Mouse (Mus musculus) liver, embryonic 11.5 days (tissue): ENCODE measurements at regions not wholly inside any gene's neighbourhood (a gene's known extent, or its start where the extent isn't known, plus 50 kb on each side); places are given as distances from the start of the nearest gene placed in this dataset.

Experiments
- ATAC-seq: fragments of 200-750 bp; cut with Nextera tagmentation; replicated peaks from 2 replicates; pipeline ENCODE4 v1.8.0; 2017; ENCODE audit warnings: moderate number of reproducible peaks, mild to moderate bottlenecking, moderate TSS enrichment, moderate library complexity; ENCODE audit not compliant: low FRiP score
- DNase-seq: peaks from one replicate; pipeline ENCODE4 v3.0.0-alpha.2; 2017; ENCODE audit warnings: low spot score
- H3K27ac ChIP-seq: fragments of 300-500 bp; sonication (generic); 2 replicates; pipeline ENCODE4 v1.5.1; 2014; ENCODE audit warnings: mild to moderate bottlenecking, low read depth, low read length, control low read depth
- H3K27me3 ChIP-seq: fragments of 300-500 bp; sonication (generic); replicated peaks from 2 replicates; pipeline ENCODE4 v1.6.1; 2014; ENCODE audit warnings: low read length, mixed read lengths; ENCODE audit not compliant: control insufficient read depth, insufficient read depth
- H3K36me3 ChIP-seq: fragments of 300-500 bp; sonication (generic); 2 replicates; pipeline ENCODE4 v1.6.1; 2014; ENCODE audit warnings: mild to moderate bottlenecking, low read length, moderate library complexity, mixed read lengths; ENCODE audit not compliant: control insufficient read depth, insufficient read depth
- H3K4me1 ChIP-seq: fragments of 300-500 bp; sonication (generic); replicated peaks from 2 replicates; pipeline ENCODE4 v1.6.1; 2014; ENCODE audit warnings: low read length, mixed read lengths; ENCODE audit not compliant: control insufficient read depth, insufficient read depth
- H3K4me2 ChIP-seq: fragments of 300-500 bp; sonication (generic); 2 replicates; pipeline ENCODE4 v1.6.1; 2014; ENCODE audit warnings: mild to moderate bottlenecking, control low read depth, moderate library complexity
- H3K4me3 ChIP-seq: fragments of 300-500 bp; sonication (generic); 2 replicates; pipeline ENCODE4 v1.5.1; 2014; ENCODE audit warnings: low read depth, low read length, control low read depth
- H3K9ac ChIP-seq: fragments of 300-500 bp; sonication (generic); 2 replicates; pipeline ENCODE4 v1.6.1; 2014; ENCODE audit warnings: low read depth, low read length, control low read depth
- H3K9me3 ChIP-seq: fragments of 300-500 bp; sonication (generic); 2 replicates; pipeline ENCODE4 v1.6.1; 2016; ENCODE audit warnings: low read length, inconsistent platforms, mixed read lengths; ENCODE audit not compliant: control insufficient read depth
- WGBS: fragments of 180-500 bp; shearing (Covaris S2); extraction: QIAGEN DNeasy Blood & Tissue Kit; methylation state at CpG from one replicate; pipeline ENCODE4 v1.1.7; 2014; 5-methylcytosine and 5-hydroxymethylcytosine counted together

- Histone ChIP-seq H3K4me1 (no peaks in the 10 kb centered on the region), H3K36me3 (no peaks in the 10 kb centered on the region), H3K4me3 (no peak overlapping the region), H3K27ac (no peak overlapping the region), H3K9me3 (no peaks in the 10 kb centered on the region), H3K27me3 (no peaks in the 10 kb centered on the region), H3K4me2 (no peak overlapping the region), H3K9ac (no peak overlapping the region)
- WGBS, result 71% methylated on average over 6 of the region's 6 CpGs
- DNase-seq (no peak), ATAC-seq (no peak)
Measured at GRCm38 (mm10) chr7:124957329-124957728, 487.1 kb upstream of the Kdm8 start.

GRCm38 (mm10) chr7:124974870-124975488, 469.5 kb upstream of the Kdm8 start:
- no peak overlapping the region for H3K27ac ChIP-seq
- H3K4me2 ChIP-seq, result no peak overlapping the region
- H3K9ac ChIP-seq, result no peak overlapping the region
- no peaks in the 10 kb centered on the region for H3K36me3 ChIP-seq
- no peaks in the 10 kb centered on the region for H3K27me3 ChIP-seq
- no peaks in the 10 kb centered on the region for H3K4me1 ChIP-seq
- no peak overlapping the region for H3K4me3 ChIP-seq
- H3K9me3 ChIP-seq, result no peaks in the 10 kb centered on the region
- 67% methylated on average over 5 of the region's 5 CpGs for WGBS
- ATAC-seq, result no peak
- no peak for DNase-seq

- DNase-seq, result no peak
- no peak overlapping the region for H3K4me2 ChIP-seq
- no peak overlapping the region for H3K27ac ChIP-seq
- no peaks in the 10 kb centered on the region for H3K27me3 ChIP-seq
- H3K9me3 ChIP-seq, result no peaks in the 10 kb centered on the region; the same call in 1 of the 2 replicates
- H3K9ac ChIP-seq, result no peak overlapping the region
- whole genome bisulfite sequencing, result 68% methylated on average over 5 of the region's 5 CpGs
- no peak for ATAC-seq
- H3K36me3 ChIP-seq, result no peaks in the 10 kb centered on the region
- H3K4me1 ChIP-seq, result no peaks in the 10 kb centered on the region
- H3K4me3 ChIP-seq, result no peak overlapping the region
Measured at GRCm38 (mm10) chr7:124989456-124989855, 455.0 kb upstream of the Kdm8 start.

- H3K9ac ChIP-seq, result no peak overlapping the region
- H3K27ac ChIP-seq, result no peak overlapping the region
- no peaks in the 10 kb centered on the region for H3K36me3 ChIP-seq
- no peak overlapping the region for H3K4me3 ChIP-seq
- H3K9me3 ChIP-seq, result no peaks in the 10 kb centered on the region; the same call in 1 of the 2 replicates
- no peak overlapping the region for H3K4me2 ChIP-seq
- no peaks in the 10 kb centered on the region for H3K27me3 ChIP-seq
- no peak for DNase-seq
- no peak for ATAC-seq
- no peaks in the 10 kb centered on the region for H3K4me1 ChIP-seq
- 60% methylated on average over 13 of the region's 13 CpGs for WGBS
Measured at GRCm38 (mm10) chr7:124990695-124991094, 453.8 kb upstream of the Kdm8 start.

- no peaks in the 10 kb centered on the region for H3K36me3 ChIP-seq
- 65% methylated on average over 1 of the region's 1 CpGs for WGBS
- no peaks in the 10 kb centered on the region; the same call in 1 of the 2 replicates for H3K9me3 ChIP-seq
- no peak overlapping the region for H3K9ac ChIP-seq
- no peak overlapping the region for H3K27ac ChIP-seq
- no peak overlapping the region for H3K4me3 ChIP-seq
- no peak overlapping the region for H3K4me2 ChIP-seq
- no peak for DNase-seq
- no peak for ATAC-seq
- H3K4me1 ChIP-seq, result no peaks in the 10 kb centered on the region
- H3K27me3 ChIP-seq, result no peaks in the 10 kb centered on the region
Measured at GRCm38 (mm10) chr7:124996538-124996937, 447.9 kb upstream of the Kdm8 start.

- H3K27ac ChIP-seq, result no peak overlapping the region
- H3K9me3 ChIP-seq, result no peaks in the 10 kb centered on the region
- no peaks in the 10 kb centered on the region for H3K36me3 ChIP-seq
- DNase-seq (no peak), ATAC-seq (no peak)
- no peak overlapping the region for H3K4me2 ChIP-seq
- no peaks in the 10 kb centered on the region for H3K4me1 ChIP-seq
- H3K27me3 ChIP-seq, result no peaks in the 10 kb centered on the region
- H3K4me3 ChIP-seq, result no peak overlapping the region
- H3K9ac ChIP-seq, result no peak overlapping the region
Measured at GRCm38 (mm10) chr7:125000669-125001068, 443.8 kb upstream of the Kdm8 start.

- no peak overlapping the region for H3K4me3 ChIP-seq
- no peaks in the 10 kb centered on the region for H3K9me3 ChIP-seq
- H3K36me3 ChIP-seq, result no peaks in the 10 kb centered on the region
- no peak overlapping the region for H3K27ac ChIP-seq
- no peaks in the 10 kb centered on the region for H3K4me1 ChIP-seq
- DNase-seq (no peak), ATAC-seq (no peak)
- no peak overlapping the region for H3K9ac ChIP-seq
- no peak overlapping the region for H3K4me2 ChIP-seq
- 76% methylated on average over 3 of the region's 3 CpGs for WGBS
- no peaks in the 10 kb centered on the region for H3K27me3 ChIP-seq
Measured at GRCm38 (mm10) chr7:125005638-125006037, 438.8 kb upstream of the Kdm8 start.

GRCm38 (mm10) chr7:125019259-125019658, 425.2 kb upstream of the Kdm8 start:
- no peaks in the 10 kb centered on the region for H3K36me3 ChIP-seq
- no peaks in the 10 kb centered on the region for H3K4me1 ChIP-seq
- DNase-seq (no peak), ATAC-seq (no peak)
- H3K27ac ChIP-seq, result no peak overlapping the region
- H3K4me3 ChIP-seq, result no peak overlapping the region
- no peaks in the 10 kb centered on the region for H3K9me3 ChIP-seq
- H3K9ac ChIP-seq, result no peak overlapping the region
- no peaks in the 10 kb centered on the region for H3K27me3 ChIP-seq
- no peak overlapping the region for H3K4me2 ChIP-seq
- WGBS, result 64% methylated on average over 1 of the region's 1 CpGs

- Histone ChIP-seq H3K4me1 (no peaks in the 10 kb centered on the region), H3K9ac (no peak overlapping the region), H3K9me3 (no peaks in the 10 kb centered on the region), H3K27me3 (no peaks in the 10 kb centered on the region), H3K36me3 (no peaks in the 10 kb centered on the region), H3K27ac (no peak overlapping the region), H3K4me3 (no peak overlapping the region), H3K4me2 (no peak overlapping the region)
- WGBS, result 62% methylated on average over 5 of the region's 5 CpGs
- no peak for DNase-seq
- no peak for ATAC-seq
Measured at GRCm38 (mm10) chr7:125024944-125025343, 419.5 kb upstream of the Kdm8 start.
